Mouse (Mus musculus) adrenal gland, postnatal 25 days (tissue): ENCODE data around the gene Pkn1. TPM values are rescaled to one million over a fixed set of nuclear protein-coding genes. Genes with fewer than 3 reads are reported as not detected.

Source experiments
- DNase-seq: peaks from one replicate; pipeline ENCODE4 v3.0.0; 2021; ENCODE audit warnings: mixed read lengths
- total RNA-seq: library from RNA; stranded (reverse); gene quantifications from 2 replicates; pipeline ENCODE4 v1.2.3, GENCODE M21; 2021

Gene Pkn1
- total RNA-seq, 1 experiment from 2014 or later: 146 TPM

DNA sequence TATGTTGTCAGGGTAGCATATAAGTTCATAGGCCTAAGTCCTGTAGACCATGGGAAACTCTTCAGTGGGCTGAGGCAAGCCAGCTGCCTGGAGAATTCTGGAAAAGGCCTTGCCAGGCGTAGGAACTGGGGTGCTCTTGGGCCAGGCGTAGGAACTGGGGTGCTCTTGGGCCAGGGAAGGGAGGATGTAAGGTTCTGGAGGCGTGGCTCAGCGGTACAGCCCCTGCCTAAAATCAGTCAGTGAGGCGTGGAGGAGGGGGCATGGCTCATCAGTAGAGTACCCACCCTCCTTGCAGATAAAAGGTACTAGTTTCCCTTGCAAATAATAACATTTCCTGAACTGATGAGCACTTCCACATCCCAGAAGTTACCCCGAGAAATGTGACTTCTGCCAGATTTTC, 44.3 kb downstream of the Pkn1 start:
- no peak for DNase-seq

DNA sequence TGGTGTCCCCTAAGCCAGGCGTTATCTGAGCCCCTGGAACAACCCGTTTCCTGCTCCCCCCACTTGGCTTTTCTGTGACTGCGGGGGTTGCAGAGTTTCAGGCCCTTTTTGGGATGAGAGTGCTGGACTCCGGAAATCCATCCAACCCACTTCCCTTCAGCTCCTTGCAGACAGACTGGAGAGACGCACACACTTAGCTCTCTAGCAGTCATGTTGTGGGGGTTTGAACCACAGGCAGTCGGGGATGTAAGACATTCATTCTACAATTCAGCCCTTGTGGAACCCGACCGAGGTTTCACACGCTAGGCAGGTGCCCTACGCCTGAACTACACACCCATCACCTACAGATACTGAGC, 45.3 kb downstream of the Pkn1 start:
- DNase-seq: no peak

DNA sequence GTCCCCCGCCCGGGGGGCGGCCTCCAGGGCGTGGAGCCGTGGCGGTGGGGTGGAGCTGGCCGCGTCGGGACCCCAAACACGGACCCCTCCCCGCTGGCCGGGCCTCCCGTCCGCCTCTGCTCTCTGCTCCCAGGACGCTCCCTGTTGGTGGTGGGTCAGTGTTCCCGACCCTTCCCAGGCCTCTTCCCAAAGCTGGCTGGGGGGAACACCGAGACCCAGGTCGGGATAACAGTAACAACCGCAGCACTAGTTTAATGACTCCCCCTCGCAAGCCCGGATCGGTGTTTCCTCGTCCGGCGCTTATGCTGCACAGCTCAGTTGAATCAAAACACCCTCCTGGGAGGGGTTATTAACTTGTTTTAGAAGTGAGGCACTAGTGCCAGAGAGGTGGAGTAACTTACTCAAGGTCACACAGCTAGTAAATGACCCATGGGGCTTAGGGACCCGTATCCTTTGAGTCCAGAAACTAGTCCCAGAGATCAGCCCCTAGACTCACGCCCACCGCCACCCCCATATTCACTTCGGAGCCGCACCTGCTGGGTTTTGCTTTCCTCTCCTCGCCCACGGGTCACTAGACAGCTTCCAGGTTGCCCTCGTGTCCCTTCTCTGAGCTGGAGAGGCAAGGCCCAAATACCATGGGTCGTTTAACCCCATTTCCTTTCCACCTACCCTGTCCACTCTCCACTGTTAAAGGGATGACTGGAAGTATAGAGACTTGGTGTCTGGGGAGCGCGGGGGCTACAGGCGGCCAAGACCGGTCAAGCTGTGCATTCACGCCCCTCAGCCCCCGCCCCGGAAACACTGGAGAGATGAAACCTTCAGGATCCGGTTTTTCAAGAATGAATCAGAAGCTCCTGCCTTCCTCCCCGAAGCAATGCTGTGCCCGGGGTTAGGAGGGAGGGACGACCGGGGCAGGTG, 46.0 kb downstream of the Pkn1 start:
- no peak for DNase-seq

DNA sequence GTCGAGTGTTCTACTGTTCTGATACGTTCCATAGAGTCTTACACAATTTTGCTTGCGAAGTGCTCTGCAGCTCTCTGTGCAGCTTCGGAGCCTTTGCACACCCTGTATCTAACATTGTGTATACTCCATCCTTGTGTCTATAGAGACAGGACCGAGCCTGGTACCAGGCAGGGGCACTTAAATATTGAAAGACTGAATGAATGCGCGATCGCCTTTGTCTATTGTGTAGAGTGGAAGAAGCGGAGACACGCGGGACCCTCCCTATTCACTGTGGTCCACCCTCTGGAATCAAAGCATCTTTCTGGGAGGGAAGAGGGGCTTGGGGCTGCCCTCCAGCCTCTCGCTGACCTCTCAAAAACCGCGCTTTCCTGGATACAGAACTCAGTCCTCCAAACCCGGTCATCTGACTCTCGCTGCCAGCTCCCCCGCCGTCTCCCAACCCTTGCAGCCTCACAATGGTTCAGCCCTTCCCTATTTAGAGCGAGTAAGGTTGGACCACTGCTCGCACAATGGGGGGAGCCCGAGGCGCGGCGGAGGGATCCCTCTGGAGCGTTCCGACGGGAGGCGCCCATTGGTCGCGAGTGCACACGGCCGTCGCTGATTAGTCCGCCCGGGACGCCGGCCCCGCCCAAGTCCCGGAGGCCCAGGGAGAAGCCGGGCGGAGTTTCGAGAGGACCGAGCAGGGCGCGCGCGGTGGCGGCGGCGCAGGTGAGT, 46.8 kb downstream of the Pkn1 start, which contains the start of gene Gipc1:
Gipc1 (plus strand) TSS at position 648 of the 714 bp plus-strand sequence.
- DNase-seq: peak; percentile 95

DNA sequence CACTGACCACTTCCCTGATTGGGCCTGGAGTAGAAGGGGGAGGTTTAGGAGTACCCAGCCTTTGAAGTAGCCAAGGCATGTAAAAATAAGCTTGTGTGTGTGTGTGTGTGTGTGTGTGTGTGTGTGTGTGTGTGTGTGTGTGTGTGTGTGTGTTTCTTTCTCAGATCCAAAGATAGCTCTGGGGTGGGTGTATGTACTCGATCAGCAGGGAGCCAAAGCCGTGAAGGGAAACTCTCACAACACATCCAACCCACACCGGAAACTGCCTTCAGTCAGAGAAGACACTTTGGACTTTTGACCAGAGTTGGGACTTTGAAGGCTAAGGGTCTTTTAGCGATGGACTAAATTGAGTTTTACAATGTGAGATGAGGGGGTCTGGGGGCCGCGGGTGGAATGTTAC, 49.3 kb downstream of the Pkn1 start:
- DNase-seq: no peak

DNA sequence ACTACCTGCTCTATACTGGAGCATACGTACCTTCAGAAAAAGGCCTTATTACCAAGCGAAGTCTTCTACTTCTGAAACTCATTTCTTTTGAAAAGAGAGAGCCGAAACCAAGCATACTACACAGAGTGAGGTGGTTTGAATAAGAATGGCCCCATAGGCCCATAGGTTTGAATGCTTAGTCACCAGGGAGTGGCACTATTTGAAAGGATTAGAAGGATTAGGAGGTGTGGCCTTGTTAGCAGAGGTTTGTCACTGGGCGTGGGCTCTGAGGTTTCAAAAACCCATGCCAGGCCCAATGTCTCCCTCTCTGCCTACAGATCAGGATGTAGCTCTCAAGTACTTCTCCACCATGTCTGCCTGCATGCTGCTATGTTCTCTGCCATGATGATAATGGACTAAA, 50.9 kb downstream of the Pkn1 start:
- no peak for DNase-seq

DNA sequence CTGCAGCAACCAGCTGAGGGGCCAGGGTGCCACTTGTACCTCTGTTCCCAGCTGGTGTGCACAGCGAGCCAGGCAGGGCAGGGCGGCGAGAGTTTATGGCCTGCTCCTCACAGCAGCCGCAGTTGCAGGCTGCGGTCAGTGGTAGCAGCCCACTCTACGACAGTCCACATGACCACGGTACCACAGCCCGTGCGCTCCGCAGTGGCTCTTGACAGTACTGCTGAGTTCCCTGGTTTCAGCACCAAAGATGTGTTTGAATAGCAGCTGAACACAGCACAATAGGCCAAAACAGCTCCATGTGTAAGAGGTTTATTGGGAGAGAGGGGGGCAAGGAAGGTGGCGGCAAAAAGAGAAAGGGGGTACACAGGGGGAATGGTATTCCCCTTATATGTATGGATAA, 51.5 kb downstream of the Pkn1 start:
- DNase-seq: no peak

DNA sequence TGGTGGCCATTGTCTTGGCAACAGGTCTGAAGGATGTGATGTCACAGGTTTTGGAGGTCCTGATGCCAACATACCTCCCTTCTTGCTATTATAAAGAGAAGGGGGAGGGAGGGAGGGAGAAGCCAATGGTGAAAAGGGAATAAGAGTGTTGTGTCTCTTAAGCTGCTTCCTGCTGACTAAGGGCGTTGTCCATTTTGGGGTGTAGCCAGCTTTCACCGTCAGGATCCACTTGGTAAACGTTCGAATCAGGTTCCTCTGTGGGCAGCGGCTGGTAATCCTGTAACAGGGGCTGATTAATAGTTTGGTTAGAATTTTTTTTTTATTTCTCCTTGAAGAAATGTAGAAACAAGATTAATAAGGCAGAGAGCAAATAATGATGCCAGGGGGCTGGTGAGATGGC, 59.3 kb downstream of the Pkn1 start:
- no peak for DNase-seq

DNA sequence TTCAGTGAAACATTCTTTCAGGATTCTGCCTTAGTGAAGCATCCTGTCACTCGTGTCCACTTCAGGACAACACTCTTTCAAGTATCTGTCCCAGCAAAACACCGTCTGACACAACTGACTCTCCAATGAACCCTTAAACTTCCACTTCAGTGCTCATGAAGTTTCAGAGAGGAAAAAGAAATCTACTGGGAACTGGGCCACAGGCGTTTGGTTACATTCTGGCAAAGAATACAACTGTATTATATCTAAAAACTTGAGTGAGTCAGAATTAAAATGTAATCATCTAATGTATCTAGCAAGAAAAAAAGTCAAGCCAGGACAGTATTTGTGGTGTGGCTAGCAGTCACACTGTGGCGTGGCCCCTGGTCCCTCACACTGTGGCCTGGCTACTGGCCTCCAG, 60.1 kb downstream of the Pkn1 start:
- no peak for DNase-seq

DNA sequence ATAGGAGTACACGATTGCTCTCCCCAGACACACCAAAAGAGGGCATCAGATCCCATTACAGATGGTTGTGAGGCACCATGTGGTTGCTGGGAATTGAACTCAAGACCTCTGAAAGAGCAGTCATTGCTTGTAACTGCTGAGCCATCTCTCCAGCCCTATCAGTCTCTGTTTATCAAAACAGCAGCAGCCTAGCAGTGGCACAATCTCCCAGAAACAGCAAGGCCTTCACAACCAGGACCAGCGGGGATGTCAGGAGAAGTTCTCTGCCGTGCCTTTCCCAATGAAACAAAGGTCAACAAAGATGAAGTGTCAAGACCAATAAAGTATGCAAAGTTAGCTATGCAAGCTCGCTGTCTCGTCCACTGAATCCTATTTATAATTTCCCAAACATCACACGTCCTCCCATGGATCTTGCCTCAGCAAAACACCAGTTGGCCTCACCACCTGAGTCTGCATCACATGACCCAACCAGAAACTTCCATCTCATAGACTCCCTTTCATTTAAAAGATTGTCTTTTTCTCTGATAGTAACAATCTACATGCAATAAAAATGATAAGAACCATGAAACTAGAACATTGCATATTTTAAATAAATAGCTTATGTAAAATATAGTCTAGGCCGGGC, 66.8 kb downstream of the Pkn1 start:
- DNase-seq: no peak

DNA sequence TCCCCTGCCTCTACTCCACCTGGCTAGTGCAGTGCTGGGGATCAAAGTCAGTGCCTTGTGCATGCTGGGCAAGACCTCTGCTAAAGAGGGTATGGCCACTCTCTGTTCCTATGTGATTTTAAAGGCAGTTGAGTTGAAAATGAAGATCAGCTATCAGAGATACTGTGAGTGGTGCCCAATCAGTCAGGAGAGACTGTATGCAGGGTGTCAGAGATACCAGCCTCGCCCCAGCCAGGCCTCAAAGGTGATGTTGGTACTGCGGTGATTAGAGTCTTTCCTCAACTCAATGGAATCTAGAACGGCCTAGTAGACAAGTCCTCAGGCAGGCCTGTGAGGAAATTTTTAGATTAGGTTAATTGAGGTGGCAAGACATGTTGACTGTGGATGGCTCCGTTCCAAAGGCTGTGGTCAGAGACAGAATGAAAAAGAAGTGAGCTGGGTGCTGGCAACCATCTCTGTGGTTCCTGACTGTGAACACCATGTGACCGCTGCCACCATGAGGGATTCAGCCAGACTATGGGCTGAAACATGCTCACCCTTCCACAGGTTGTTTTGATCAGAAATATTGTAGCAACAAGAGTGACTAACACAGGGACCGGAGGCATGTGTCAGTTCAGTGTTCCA, 73.2 kb downstream of the Pkn1 start:
- DNase-seq: no peak

DNA sequence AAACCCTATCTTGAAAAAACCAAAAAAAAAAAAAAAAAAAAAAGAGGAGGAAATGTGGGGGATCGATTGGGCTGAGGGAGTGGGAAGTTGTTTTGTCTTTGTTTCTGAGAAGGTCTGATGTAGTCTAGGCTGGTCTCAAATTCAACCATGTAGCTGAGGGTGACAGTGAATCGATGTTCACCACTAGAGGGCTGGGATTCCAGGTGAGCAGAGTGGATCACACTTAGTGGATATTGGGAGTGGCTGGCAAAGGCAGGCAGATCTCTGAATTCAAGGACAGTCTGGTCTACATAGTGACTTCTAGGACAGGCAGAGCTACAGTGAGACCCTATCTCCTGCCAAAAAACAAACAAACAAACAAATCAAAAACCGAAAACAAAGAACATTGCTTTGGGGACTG, 74.2 kb downstream of the Pkn1 start:
- peak; percentile 26 for DNase-seq

DNA sequence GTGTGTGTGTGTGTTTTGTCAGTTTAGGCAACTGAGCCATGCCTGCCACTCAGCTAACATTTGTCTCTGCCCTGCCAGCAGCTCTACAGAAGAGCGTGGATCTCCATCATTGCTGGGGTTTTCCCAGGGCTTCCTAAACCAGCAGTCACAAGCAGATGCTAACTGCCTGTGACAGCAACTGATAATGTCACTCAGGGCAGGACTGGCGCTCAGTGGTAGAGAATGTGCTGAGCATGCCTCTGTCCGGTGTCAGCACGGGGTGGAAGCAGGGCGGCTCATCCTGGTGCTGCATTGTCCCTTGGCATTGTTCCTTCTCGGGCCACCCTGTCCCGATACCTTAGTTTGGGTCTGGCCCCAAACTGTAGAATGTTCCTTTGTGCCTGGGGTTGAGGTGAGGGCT, 75.4 kb downstream of the Pkn1 start:
- DNase-seq: no peak

DNA sequence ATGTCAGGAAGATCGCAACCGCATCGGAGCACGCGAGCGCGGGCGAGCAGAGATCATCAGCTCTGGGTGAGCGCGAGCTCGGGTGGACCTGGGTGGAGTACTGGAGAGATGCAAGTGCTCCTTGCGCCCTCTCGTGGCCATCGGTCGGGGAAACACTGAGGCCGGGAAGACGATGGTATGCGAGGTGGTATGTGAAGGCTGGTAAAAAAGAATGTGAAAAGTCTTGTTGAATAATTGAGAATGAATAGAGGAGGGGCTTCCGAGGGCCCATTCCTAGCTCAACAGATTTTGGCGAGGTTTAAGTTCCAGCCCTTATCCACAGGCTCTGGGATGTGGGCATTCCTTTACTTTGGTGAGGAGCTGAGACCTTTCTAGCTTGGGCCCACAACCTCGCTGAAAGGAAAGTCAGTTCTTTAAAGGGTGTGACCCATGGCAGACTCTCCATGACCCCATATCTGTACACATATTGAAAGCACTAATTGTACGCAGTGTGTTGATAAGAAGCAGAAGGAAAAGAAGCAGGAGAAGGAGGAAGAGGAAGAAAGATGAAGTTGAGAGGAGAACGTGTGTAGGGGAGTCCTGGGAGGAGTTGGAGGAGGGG, 76.5 kb downstream of the Pkn1 start:
- DNase-seq: peak; percentile 86

DNA sequence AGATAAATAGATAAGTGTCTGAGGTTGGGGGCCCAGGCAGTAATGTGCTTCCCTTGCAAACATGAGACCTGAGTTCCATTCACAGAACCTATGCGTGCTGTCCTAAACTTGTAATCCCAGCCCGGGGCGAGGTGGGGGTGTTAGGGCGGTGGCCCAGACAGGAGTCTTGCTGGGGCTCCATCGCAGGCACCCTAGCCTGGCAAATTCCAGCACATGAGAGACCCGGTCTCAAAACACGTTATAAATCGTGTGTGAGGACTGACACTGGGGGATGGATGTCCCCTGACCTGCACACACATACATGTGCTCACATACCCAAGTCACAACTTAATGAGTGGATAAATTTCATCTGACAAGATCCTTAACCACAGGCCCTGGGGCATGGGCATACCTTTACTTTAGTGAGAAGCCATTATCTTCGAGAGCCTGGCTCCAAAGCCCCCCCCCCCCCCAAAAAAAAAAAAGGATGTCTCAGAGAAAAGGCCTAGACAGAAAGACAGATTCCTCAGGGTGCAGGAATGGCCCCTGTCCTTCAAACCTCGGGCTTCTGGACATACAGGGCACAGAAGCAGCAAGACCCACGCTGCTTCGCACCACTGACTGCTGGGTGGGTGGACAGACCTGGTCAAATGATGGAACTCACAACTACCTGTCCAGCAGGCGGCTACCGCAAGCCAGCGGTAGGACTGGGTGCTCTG, 77.1 kb downstream of the Pkn1 start:
- no peak for DNase-seq

DNA sequence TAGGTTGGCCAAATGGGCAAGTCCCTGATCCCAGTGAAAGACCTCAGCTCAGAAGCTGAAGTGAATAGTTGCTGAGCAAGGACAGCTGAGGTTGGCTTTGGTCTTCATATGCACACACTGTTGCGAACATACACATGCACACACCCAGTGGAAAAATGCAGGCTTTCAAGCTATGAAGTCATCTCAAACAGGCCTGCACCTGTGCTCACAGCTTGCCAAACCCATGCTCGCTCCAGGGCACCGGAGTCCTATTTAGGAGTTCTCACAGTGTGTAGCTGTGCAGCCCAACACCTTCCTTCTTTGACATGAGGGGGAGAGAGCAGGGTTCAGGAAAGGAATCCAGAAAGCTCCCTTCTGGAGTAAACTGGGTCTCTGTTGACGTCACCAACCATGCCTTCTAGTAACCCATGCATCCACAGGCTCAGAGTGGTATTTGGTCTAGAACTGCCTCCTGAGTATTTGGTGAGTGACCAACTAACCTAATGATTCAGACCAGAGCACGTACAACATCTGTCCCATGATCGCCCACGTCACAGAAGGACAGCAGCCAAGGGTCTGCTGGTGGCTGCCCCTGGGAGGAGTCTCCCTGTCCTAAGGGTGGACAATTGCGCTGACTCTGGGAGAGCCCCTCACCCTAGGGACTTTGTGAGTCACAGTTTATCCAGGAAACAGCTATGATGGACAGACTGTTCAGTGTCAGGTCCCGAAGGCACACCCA, 79.3 kb downstream of the Pkn1 start:
- no peak for DNase-seq

DNA sequence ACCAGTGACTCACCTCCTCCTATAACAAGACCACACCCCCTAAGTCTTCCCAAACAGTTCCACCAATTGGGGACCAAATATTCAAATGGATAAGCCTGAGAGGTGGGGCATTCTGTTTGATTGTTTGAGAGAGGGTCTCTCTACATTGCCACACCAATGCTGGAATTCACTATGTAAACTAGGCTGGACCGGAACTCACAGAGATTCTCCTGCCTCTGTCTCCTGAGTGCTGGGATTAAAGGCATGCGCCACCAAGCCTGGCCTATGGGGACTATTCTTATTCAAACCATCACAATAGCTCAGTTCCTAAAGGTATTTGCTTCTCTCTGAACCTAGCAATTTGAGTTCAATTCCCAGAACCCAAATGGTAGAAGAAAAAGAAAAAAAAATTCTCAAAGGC, 80.4 kb downstream of the Pkn1 start:
- no peak for DNase-seq

DNA sequence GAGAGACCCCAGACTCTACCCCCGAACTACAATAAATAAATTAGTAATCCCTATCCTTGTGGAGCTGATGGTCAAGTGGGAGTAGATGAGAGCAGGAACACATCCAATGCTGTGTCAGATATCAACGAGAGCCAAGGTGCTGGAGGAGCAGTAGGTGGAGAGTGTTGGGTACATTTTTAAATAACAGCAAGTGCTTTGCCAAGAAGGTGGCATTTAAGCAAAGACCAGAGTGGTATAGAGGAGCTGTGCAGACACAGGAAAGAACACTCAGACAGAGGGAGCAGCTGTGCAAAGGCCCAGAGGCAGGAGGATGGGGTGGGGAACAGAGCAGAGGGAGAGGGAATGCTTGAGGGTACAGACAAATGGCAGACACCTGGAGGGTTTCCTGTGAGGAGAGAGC, 81.9 kb downstream of the Pkn1 start:
- no peak for DNase-seq

DNA sequence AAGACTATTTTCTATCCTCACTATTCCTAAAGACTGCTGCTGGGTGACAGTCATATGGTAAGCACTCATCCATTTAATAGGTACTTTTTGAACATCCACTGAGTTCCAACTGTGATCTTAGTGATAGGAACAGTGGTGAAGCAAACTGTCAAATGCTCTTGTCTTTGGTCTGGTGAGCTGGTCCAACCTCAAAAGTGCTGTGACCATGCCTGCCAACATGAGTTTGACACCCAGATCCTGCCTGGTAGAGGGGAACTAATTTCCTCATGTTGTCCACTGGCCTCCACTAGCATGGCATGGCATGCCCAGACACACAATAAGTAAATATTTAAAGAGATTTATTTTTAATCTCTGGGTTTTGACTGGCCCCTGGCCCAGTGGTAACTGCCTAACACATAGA, 82.4 kb downstream of the Pkn1 start:
- no peak for DNase-seq
